Mouse (Mus musculus): Measurements from ENCODE around the gene Fgf3. TPM values are rescaled to one million over a fixed set of nuclear protein-coding genes. Genes with fewer than 3 reads are reported as not detected.

The Fgf3 gene
- 0.16 and 0.31 TPM in 2 replicates for polyA plus RNA-seq (2015; fragmentation: Nextera tagmentation; extraction: Ambion mirVana)

DNA sequence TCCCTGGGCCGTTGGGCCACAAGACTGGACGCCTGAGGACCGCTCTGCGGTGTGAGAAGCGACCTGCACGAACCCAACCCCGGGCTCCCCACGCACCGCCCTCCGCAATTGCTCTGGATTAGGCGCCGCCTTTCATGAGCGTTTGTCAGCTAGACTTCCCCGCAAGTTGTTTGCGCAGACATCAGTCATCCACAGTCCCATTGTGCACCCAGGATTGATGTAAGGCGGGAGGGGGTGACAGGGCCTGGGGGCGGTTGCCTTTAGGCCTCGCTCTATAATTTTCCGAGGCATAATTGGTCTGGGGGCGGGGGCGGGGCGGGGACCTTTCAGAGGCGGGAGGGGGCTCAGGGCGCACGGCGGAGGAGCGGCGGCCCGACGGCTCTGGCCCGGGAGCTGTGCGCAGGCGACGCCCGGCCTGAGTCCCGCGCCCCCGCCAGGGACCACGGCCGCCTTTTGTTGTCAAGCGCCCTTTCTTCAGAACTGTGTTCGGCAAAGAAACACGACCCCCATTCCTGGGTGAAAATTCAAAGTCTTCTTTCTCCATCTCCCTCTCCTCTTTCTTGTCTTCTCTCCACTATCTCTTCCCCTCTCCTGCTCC is at the start of gene Fgf3:
Fgf3 (plus strand) TSS at position 193 of the 598 bp plus-strand sequence.
- Histone ChIP-seq H3K4me2 (peak within 1 kb of the TSS; percentile 43), H3K4me3 (replicated peaks) (peak within 1 kb of the TSS; percentile 32), H3K9me3 (replicated peaks) (no peaks in the 10 kb centered on the region), H3K4me1 (replicated peaks) (peaks cover 14% of the 10 kb centered on the region), H3K9ac (no peak within 1 kb of the TSS), H3K27ac (no peak within 1 kb of the TSS), H3K36me3 (no peaks in the 10 kb centered on the region), H3K27me3 (peaks cover 89% of the 10 kb centered on the region)
- DNase-seq = no peak
- no peak for ATAC-seq (ENCODE audit: low read depth)
- 2% methylated on average over 43 of the region's 43 CpGs for WGBS (ENCODE audit: insufficient replicate concordance)

DNA sequence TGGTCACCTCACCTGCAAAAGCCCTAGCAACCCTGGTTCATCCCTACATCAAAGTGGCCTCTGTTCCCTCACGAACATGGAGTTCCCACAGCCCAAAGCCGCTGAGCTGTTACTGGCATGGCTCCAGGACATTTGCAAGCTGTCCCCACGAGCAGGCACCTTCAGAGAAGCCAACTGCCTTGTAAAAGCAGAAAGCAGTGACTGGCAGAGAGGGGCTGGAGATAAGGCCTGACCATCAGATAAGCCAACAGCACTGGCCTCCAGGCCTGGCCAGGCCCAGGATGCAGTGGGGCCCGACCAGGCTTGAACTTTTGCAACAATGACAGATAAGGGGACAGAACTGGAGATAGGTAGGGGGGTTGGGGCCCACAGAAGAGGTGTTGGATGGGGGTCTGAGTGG is 49.3 kb upstream of the Fgf3 start:
- 0 out of 2 replicates have a peak, but pooled peaks cover 7% of the 10 kb centered on the region for H3K27me3 ChIP-seq
- H3K9me3 ChIP-seq (replicated peaks) = no peaks in the 10 kb centered on the region
- WGBS (ENCODE audit: insufficient replicate concordance) = 5% methylated on average over 4 of the region's 4 CpGs
- H3K36me3 ChIP-seq = no peaks in the 10 kb centered on the region
- DNase-seq (peak; percentile 77), ATAC-seq (ENCODE audit: low read depth) (peak; percentile 46)
- H3K9ac ChIP-seq = peak overlapping the region; percentile 64
- H3K4me1 ChIP-seq (replicated peaks) = peaks cover 70% of the 10 kb centered on the region
- peak overlapping the region; percentile 33 for H3K4me3 ChIP-seq (replicated peaks)
- H3K4me2 ChIP-seq = peak overlapping the region; percentile 62
- peak overlapping the region; percentile 100 for H3K27ac ChIP-seq

DNA sequence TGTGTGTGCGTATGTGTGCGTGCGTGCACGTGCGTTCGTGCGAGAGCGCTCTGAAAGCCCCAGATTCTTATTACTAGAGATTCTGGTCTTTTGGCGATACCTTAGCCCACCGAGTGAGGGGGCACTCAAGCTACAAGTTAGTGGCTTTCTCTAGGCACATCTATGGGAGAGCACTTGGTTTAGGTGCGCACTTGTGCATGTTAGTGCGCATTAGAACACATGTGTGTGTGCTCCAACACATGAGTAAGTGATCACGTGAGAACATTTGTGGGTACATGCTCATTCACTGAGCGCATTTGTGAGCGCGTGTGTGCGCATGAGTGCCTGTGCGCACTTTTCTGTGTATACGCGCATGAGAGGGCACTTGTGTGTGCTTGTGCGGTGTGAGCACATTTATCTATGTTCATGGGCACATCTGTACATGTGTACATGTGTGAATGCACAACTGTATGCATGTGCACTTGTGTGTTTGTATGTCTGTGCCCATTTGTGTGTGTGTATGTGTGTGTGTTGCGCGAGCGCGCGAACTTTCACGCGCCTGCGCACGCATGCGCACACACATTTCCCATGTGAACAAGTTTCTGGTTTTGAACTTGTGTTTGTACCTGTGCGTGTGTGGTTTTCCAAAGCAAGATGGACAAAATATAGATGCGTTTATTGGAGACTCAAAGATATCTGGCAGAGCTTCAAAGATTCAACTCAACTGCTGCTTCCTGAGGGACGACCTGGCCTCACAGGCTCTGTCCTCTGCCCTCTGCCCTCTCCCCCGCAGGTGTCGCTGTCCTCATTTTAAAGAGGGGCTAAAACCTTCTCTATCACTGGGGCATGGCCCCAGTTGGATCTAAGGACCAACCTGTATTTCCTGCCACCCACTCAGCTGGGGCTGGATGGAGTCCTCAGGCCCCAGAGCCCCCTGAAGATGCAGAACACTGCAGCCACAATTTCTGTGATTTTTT is 48.0 kb upstream of the Fgf3 start:
- Histone ChIP-seq H3K4me3 (replicated peaks) (0 out of 2 replicates have a peak overlapping the region, but pooled peaks have one; percentile 20), H3K9me3 (replicated peaks) (no peaks in the 10 kb centered on the region), H3K9ac (peak overlapping the region; percentile 64; the same call in 1 of the 2 replicates), H3K36me3 (no peaks in the 10 kb centered on the region), H3K4me2 (peak overlapping the region; percentile 62), H3K27me3 (peaks cover 17% of the 10 kb centered on the region; the same call in 1 of the 2 replicates), H3K27ac (peak overlapping the region; percentile 100), H3K4me1 (replicated peaks) (peaks cover 61% of the 10 kb centered on the region)
- DNase-seq (no peak), ATAC-seq (ENCODE audit: low read depth) (no peak)
- WGBS (ENCODE audit: insufficient replicate concordance) = 58% methylated on average over 36 of the region's 36 CpGs

DNA sequence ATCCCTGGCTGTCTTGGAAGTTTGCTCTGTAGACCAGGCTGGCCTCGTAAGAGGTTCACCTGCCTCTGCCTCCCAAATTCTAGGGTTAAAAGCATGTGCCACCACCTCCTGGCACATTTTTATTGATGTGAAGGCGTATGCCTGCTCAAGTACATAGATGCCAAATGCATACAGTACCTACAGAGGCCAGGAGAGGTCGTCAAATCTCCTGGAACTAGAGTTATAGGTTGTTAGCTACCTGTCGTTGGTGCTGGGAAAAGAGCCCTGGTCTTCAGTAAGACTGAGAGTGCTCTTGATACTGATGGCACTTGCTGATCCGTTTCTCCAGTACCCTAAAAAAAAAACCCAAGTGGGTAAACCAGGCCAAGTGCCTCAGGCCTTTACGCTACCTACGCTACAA is 46.5 kb upstream of the Fgf3 start:
- no peak overlapping the region for H3K9ac ChIP-seq
- no peak overlapping the region for H3K4me3 ChIP-seq (replicated peaks)
- ATAC-seq (ENCODE audit: low read depth) = no peak

DNA sequence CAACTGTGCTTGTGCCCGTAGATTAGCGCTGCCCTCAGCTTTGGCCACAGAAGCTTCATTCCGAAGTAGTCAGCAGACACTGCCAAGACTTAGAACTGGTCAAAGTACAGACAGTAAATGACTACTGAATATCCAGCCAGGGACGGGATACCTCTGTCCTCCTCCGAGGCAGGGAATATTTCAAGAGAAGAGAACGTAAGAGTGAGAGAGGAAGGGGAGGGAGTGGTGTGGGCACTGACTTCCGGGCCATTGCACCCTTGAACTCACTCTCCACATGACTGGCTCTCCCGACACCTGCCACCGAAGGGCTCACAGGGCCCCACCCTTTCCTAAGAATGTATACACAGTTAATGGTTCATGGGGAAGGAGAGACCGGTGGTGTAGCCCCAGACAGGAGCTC is 44.6 kb upstream of the Fgf3 start:
- Histone ChIP-seq H3K4me2 (no peak overlapping the region), H3K36me3 (no peaks in the 10 kb centered on the region), H3K27me3 (peaks cover 29% of the 10 kb centered on the region; the same call in 1 of the 2 replicates), H3K4me1 (replicated peaks) (peaks cover 29% of the 10 kb centered on the region), H3K4me3 (replicated peaks) (no peak overlapping the region), H3K9ac (no peak overlapping the region), H3K27ac (no peak overlapping the region), H3K9me3 (replicated peaks) (no peaks in the 10 kb centered on the region)
- no peak for DNase-seq
- ATAC-seq (ENCODE audit: low read depth) = no peak
- 73% methylated on average over 10 of the region's 10 CpGs for WGBS (ENCODE audit: insufficient replicate concordance)

More for the DNA sequence above, 46.5 kb upstream of the Fgf3 start:
- Histone ChIP-seq H3K27me3 (peaks cover 26% of the 10 kb centered on the region; the same call in 1 of the 2 replicates), H3K27ac (no peak overlapping the region), H3K36me3 (no peaks in the 10 kb centered on the region), H3K9me3 (replicated peaks) (no peaks in the 10 kb centered on the region), H3K4me2 (no peak overlapping the region), H3K4me1 (replicated peaks) (peaks cover 46% of the 10 kb centered on the region)
- WGBS (ENCODE audit: insufficient replicate concordance) = 83% methylated on average over 7 of the region's 7 CpGs
- DNase-seq = no peak

DNA sequence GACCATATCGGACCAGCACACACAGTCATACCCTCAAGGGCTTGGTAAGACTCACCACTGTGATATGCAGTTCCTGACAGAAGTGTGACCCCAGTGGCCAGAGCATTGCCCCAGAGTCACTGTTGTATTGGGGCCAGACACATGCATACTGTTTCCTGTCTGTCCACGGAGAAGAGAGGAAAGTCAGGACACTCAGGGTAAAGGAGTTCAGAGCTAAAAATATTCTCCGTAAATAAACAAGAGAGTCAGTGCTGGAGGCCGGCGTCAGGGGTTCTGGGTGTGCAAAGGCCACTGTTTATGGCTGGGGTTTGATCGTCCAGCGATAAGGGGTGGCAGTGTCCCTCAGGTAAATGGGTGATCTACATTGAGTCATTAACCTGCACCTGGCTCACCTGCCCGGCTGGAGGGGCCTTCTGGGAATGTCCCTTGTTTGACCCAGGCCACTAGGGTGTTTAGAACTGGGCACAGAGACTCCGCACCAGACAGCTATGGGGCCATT is 41.9 kb upstream of the Fgf3 start:
- H3K27ac ChIP-seq = no peak overlapping the region

DNA sequence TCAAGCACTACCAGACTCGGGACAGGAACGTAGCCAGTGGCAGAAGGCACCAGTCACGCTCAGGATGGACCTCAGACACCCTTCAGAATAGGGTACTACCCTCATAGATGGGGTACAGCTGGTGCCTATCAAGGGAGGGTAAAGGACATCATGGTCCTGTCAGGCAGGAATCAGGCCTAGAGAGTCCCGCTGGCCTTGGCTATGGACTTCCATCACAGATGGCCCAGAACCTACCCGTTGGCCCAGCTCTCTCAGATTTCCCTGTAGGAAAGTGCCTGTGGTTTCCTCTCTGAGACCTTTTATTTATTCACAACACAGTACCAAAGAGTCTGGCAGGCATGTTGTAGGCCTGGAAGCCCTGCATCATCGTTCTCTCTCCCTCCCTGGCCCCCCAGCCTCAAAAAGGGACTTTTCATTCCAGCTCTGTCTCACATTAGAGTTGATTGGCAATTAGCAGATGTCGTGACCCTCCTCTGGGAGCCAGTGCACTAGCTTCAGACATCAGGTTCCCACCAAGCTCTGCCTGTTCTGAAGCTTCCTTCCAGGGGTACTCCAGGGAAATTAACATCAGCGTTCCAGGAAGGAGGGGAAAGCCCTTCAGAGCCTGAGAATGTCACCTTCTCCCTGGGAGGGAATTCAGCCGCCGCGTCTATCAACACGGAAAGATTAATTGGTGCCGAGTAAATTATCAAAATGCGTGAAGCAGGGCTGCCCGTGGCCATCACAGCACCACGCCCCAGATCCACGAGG is 40.7 kb upstream of the Fgf3 start:
- Histone ChIP-seq H3K4me3 (replicated peaks) (no peak overlapping the region), H3K27me3 (peaks cover 48% of the 10 kb centered on the region), H3K4me1 (replicated peaks) (0 out of 2 replicates have a peak, but pooled peaks cover 4% of the 10 kb centered on the region), H3K36me3 (no peaks in the 10 kb centered on the region), H3K4me2 (no peak overlapping the region), H3K9me3 (replicated peaks) (no peaks in the 10 kb centered on the region), H3K27ac (no peak overlapping the region), H3K9ac (no peak overlapping the region)
- no peak for DNase-seq
- ATAC-seq (ENCODE audit: low read depth) = no peak
- 74% methylated on average over 17 of the region's 17 CpGs for whole genome bisulfite sequencing (ENCODE audit: insufficient replicate concordance)

More for the DNA sequence above, 41.9 kb upstream of the Fgf3 start:
- Histone ChIP-seq H3K36me3 (no peaks in the 10 kb centered on the region), H3K9me3 (replicated peaks) (no peaks in the 10 kb centered on the region), H3K27me3 (peaks cover 39% of the 10 kb centered on the region), H3K4me2 (no peak overlapping the region), H3K9ac (no peak overlapping the region), H3K4me3 (replicated peaks) (no peak overlapping the region), H3K4me1 (replicated peaks) (0 out of 2 replicates have a peak, but pooled peaks cover 4% of the 10 kb centered on the region)
- DNase-seq = no peak
- WGBS (ENCODE audit: insufficient replicate concordance) = 61% methylated on average over 9 of the region's 9 CpGs
- ATAC-seq (ENCODE audit: low read depth) = no peak

DNA sequence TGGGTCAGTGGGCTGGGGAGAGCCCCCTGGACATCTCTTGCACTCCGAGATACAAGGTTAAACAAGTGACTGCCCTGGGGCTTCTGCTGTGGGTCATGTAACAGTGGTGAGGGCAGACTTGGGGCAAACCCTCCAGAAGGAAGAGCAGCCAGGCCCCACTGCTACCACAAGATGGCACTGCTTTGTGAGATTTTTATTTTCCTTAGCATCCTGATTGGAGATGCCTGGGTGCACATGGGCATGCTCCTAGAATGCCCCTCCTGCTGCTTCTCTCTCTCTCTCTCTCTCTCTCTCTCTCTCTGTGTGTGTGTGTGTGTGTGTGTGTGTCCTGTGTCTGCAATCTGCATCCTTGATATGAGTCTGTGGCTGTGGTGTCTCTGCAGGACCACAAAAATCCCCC is 39.4 kb upstream of the Fgf3 start:
- no peak for DNase-seq
- no peak for ATAC-seq (ENCODE audit: low read depth)
- Histone ChIP-seq H3K9ac (no peak overlapping the region), H3K4me3 (replicated peaks) (no peak overlapping the region), H3K27me3 (peaks cover 51% of the 10 kb centered on the region), H3K4me1 (replicated peaks) (0 out of 2 replicates have a peak, but pooled peaks cover 4% of the 10 kb centered on the region), H3K36me3 (no peaks in the 10 kb centered on the region), H3K27ac (no peak overlapping the region), H3K4me2 (no peak overlapping the region), H3K9me3 (replicated peaks) (no peaks in the 10 kb centered on the region)
- 12% methylated on average over 1 of the region's 1 CpGs for WGBS (ENCODE audit: insufficient replicate concordance)

DNA sequence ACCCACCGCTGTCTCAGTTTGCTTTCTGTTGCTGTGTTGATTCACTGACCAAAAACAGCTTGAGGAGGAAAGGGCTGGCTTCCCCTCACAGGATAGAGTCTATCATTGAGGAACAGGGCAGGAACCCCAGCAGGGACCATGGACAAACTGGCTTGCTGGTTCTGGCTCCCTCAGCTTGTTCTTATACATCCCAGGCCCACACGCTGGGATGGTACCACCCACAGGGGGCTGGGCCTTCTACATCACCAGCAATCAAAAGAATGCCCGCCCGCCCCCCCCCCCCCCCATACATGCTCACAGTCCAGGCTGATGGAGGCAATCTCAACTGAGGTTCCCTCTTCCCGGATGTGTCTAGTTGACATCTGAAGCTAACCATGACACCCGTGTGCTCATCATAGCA is 30.8 kb upstream of the Fgf3 start:
- no peak overlapping the region for H3K27ac ChIP-seq
- peaks cover 33% of the 10 kb centered on the region for H3K27me3 ChIP-seq
- no peak overlapping the region for H3K4me3 ChIP-seq (replicated peaks)
- DNase-seq = no peak
- WGBS (ENCODE audit: insufficient replicate concordance) = 63% methylated on average over 5 of the region's 6 CpGs
- no peak for ATAC-seq (ENCODE audit: low read depth)
- H3K4me1 ChIP-seq (replicated peaks) = peaks cover 39% of the 10 kb centered on the region
- no peaks in the 10 kb centered on the region for H3K9me3 ChIP-seq (replicated peaks)
- no peaks in the 10 kb centered on the region for H3K36me3 ChIP-seq
- no peak overlapping the region for H3K4me2 ChIP-seq
- H3K9ac ChIP-seq = no peak overlapping the region

DNA sequence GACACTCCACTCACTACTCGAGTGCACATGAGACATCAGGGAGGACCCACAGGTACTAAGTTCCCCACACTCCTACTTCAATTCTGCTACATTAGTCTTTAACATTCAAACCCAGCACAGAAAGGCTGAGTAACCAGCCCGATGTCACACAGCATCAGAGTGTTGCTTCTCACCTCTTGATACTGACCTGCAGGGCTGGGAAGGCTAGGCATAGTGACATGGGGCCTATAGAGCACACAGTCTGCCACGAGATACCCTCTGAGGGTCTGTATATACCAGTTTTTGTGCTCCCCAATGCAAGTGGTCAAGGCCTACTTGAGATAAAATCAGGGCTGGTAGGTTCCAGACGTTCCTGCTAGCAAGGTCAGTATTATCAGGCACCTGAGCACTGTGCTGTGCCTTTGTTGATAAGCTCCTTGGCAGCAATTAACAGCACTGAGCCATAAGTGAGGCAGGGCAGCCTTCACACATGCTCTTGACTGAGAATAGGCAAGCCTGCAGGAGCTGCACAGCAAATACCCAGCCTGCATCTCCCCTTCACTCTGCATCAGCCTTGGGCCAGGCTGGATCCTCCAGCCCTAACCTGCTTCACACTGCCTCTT is 29.8 kb upstream of the Fgf3 start:
- no peaks in the 10 kb centered on the region for H3K9me3 ChIP-seq (replicated peaks)
- H3K4me3 ChIP-seq (replicated peaks) = no peak overlapping the region
- DNase-seq (peak; percentile 58), ATAC-seq (ENCODE audit: low read depth) (peak; percentile 92)
- WGBS (ENCODE audit: insufficient replicate concordance) = 28% methylated on average over 4 of the region's 4 CpGs
- peak overlapping the region; percentile 69 for H3K27ac ChIP-seq
- peak overlapping the region; percentile 12; the same call in 1 of the 2 replicates for H3K4me2 ChIP-seq
- peaks cover 26% of the 10 kb centered on the region for H3K27me3 ChIP-seq
- H3K36me3 ChIP-seq = no peaks in the 10 kb centered on the region
- H3K9ac ChIP-seq = peak overlapping the region; percentile 26; the same call in 1 of the 2 replicates
- H3K4me1 ChIP-seq (replicated peaks) = peaks cover 44% of the 10 kb centered on the region
